Mouse (Mus musculus) CH12.LX (cell line): ENCODE data around the gene Tac2. TPM values are rescaled to one million over a fixed set of nuclear protein-coding genes. Genes with fewer than 3 reads are reported as not detected.

Experiments
- DNase-seq: peaks from one replicate; pipeline ENCODE4 v3.0.0-alpha.2; 2013; ENCODE audit errors: extremely low read depth
- H3K27ac ChIP-seq: 2 replicates; pipeline ENCODE4 v1.5.1; 2012; ENCODE audit warnings: low read depth, mild to moderate bottlenecking, control low read depth, moderate library complexity; ENCODE audit not compliant: insufficient read depth
- H3K27me3 ChIP-seq: replicated peaks from 2 replicates; pipeline ENCODE3; 2012; ENCODE audit warnings: inconsistent platforms
- H3K36me3 ChIP-seq, 2 experiments: replicated peaks in 1 of 2; 2 replicates each; pipeline versions ENCODE3 to v1.6.1; 2012; ENCODE audit warnings: inconsistent platforms in 1 of 2, low read length in 1 of 2, mild to moderate bottlenecking in 1 of 2, mixed read lengths in 1 of 2, moderate library complexity in 1 of 2; ENCODE audit not compliant: control insufficient read depth in 1 of 2, insufficient read depth in 1 of 2
- H3K4me1 ChIP-seq, 2 experiments: 2 replicates each; pipeline ENCODE4 v1.6.1; 2012; ENCODE audit warnings: inconsistent platforms in 1 of 2, moderate library complexity in 1 of 2; ENCODE audit not compliant: insufficient read depth in 2 of 2, control insufficient read depth in 1 of 2
- H3K4me2 ChIP-seq: 2 replicates; pipeline ENCODE4 v1.6.1; 2012; ENCODE audit warnings: low read depth, mild to moderate bottlenecking, control low read depth; ENCODE audit not compliant: poor library complexity, insufficient read depth, severe bottlenecking
- H3K4me3 ChIP-seq, 3 experiments: fragments of 150-350 bp in 1 of 3; sonication (generic) in 1 of 3; replicated peaks in 1 of 3; 2 replicates each; pipeline versions ENCODE3 to v1.5.1; 2011 to 2012; ENCODE audit warnings: low read depth in 2 of 3, low read length in 2 of 3, mild to moderate bottlenecking in 2 of 3, moderate library complexity in 2 of 3, control low read depth in 1 of 3, improper control_type of control experiment in 1 of 3, inconsistent platforms in 1 of 3, mixed read lengths in 1 of 3; ENCODE audit not compliant: poor library complexity in 1 of 3
- H3K79me2 ChIP-seq: replicated peaks from 2 replicates; pipeline ENCODE4 v1.6.1; 2012; ENCODE audit warnings: mild to moderate bottlenecking, moderate library complexity; ENCODE audit not compliant: control insufficient read depth, poor library complexity, insufficient read depth, severe bottlenecking; ENCODE audit errors: extremely low read depth
- H3K9ac ChIP-seq: 2 replicates; pipeline ENCODE4 v1.6.1; 2012; ENCODE audit warnings: low read depth, mild to moderate bottlenecking, control low read depth, moderate library complexity; ENCODE audit not compliant: insufficient read depth
- H3K9me3 ChIP-seq: replicated peaks from 2 replicates; pipeline ENCODE3; 2012; ENCODE audit warnings: low read length, inconsistent platforms, mixed read lengths
- CHD2 ChIP-seq: IDR thresholded peaks from 2 replicates; pipeline ENCODE4 v1.6.1; 2011; ENCODE audit warnings: low read length, improper control_type of control experiment
- E2F4 ChIP-seq: IDR thresholded peaks from 2 replicates; pipeline ENCODE4 v1.6.1; 2011; ENCODE audit warnings: low read depth, low read length, improper control_type of control experiment; ENCODE audit not compliant: insufficient replicate concordance
- ELF1 ChIP-seq: IDR thresholded peaks from 2 replicates; pipeline ENCODE4 v1.6.1; 2014; ENCODE audit warnings: low read depth, mild to moderate bottlenecking, inconsistent platforms, low read length, improper control_type of control experiment
- EP300 ChIP-seq: IDR thresholded peaks from 2 replicates; pipeline ENCODE4 v1.6.1; 2011; ENCODE audit warnings: low read length, improper control_type of control experiment
- GABPA ChIP-seq: IDR thresholded peaks from 2 replicates; pipeline ENCODE4 v1.6.1; 2012; ENCODE audit warnings: low read depth, low read length, improper control_type of control experiment, inconsistent platforms; ENCODE audit not compliant: insufficient replicate concordance
- HCFC1 ChIP-seq: IDR thresholded peaks from 2 replicates; pipeline ENCODE4 v1.6.1; 2012; ENCODE audit warnings: low read depth, mild to moderate bottlenecking, inconsistent platforms, low read length, improper control_type of control experiment
- IRF4 ChIP-seq: IDR thresholded peaks from 2 replicates; pipeline ENCODE4 v1.6.1; 2014; ENCODE audit warnings: low read depth, mild to moderate bottlenecking, inconsistent platforms, low read length, improper control_type of control experiment
- KAT2A ChIP-seq: IDR thresholded peaks from 2 replicates; pipeline ENCODE4 v1.6.1; 2012; ENCODE audit warnings: low read length, improper control_type of control experiment, inconsistent platforms; ENCODE audit not compliant: insufficient replicate concordance
- MAFK ChIP-seq: IDR thresholded peaks from 2 replicates; pipeline ENCODE4 v1.6.1; 2011; ENCODE audit warnings: low read length, improper control_type of control experiment; ENCODE audit not compliant: insufficient replicate concordance
- MAX ChIP-seq: IDR thresholded peaks from 2 replicates; pipeline ENCODE4 v1.6.1; 2011; ENCODE audit warnings: low read length, improper control_type of control experiment
- MXI1 ChIP-seq: IDR thresholded peaks from 2 replicates; pipeline ENCODE4 v1.6.1; 2011; ENCODE audit warnings: mild to moderate bottlenecking, low read depth, low read length, improper control_type of control experiment
- NELFE ChIP-seq: IDR thresholded peaks from 2 replicates; pipeline ENCODE4 v1.6.1; 2011; ENCODE audit warnings: low read depth, low read length, improper control_type of control experiment
- POLR2AphosphoS2 ChIP-seq: IDR thresholded peaks from 2 replicates; pipeline ENCODE4 v1.6.1; 2011; ENCODE audit warnings: low read depth, low read length, improper control_type of control experiment
- RAD21 ChIP-seq: IDR thresholded peaks from 2 replicates; pipeline ENCODE4 v1.6.1; 2011; ENCODE audit warnings: low read depth, mild to moderate bottlenecking, low read length, improper control_type of control experiment, moderate library complexity
- RCOR1 ChIP-seq: conservative IDR thresholded peaks from 2 replicates; pipeline ENCODE4 v1.6.1; 2012; ENCODE audit warnings: low read depth, mild to moderate bottlenecking, inconsistent platforms, low read length, improper control_type of control experiment
- SMC3 ChIP-seq: IDR thresholded peaks from 2 replicates; pipeline ENCODE4 v1.6.1; 2011; ENCODE audit warnings: low read depth, low read length, improper control_type of control experiment
- TBP ChIP-seq: conservative IDR thresholded peaks from 2 replicates; pipeline ENCODE4 v1.6.1; 2011; ENCODE audit warnings: low read depth, low read length, improper control_type of control experiment
- UBTF ChIP-seq: IDR thresholded peaks from 2 replicates; pipeline ENCODE4 v1.6.1; 2012; ENCODE audit warnings: low read depth, mild to moderate bottlenecking, inconsistent platforms, low read length, improper control_type of control experiment, moderate library complexity
- ZC3H11A ChIP-seq: IDR thresholded peaks from 2 replicates; pipeline ENCODE4 v1.6.1; 2012; ENCODE audit warnings: low read depth, mild to moderate bottlenecking, inconsistent platforms, low read length, improper control_type of control experiment
- ZMIZ1 ChIP-seq: IDR thresholded peaks from 2 replicates; pipeline ENCODE4 v1.6.1; 2012; ENCODE audit warnings: low read depth, mild to moderate bottlenecking, inconsistent platforms, low read length, improper control_type of control experiment
- dilution Hi-C: fragments of 300-500 bp; cut with MboI; formaldehyde crosslinking; loops from 2 replicates; pipeline ENCODE4 v1.14.3; 2020; ENCODE audit warnings: low sequenced_read_pairs; ENCODE audit not compliant: extremely low pct_unique_long_range_greater_than_20kb, extremely low pct_ligation_motif_present
- in situ Hi-C: fragments of 300-500 bp; cut with MboI; formaldehyde crosslinking; loops from 3 replicates; pipeline ENCODE4 v1.14.3; 2019; ENCODE audit warnings: low sequenced_read_pairs, low pct_ligation_motif_present, low pct_unique_long_range_greater_than_20kb, mixed read lengths
- polyA plus RNA-seq: library from polyadenylated mRNA; unstranded; fragments of >175 nt; gene quantifications from 2 replicates; pipeline ENCODE4 v1.2.1, GENCODE M21; 2012; ENCODE audit warnings: low read depth; ENCODE audit not compliant: insufficient read length
- total RNA-seq, 2 experiments: library from RNA; depleted of rRNA; stranded (reverse); fragments of 300-350 nt in 1 of 2; fragments of >200 nt in 1 of 2; gene quantifications; 2 replicates each; pipeline ENCODE4 v1.2.3; 2012 to 2014

Tac2 gene
- total and polyA plus RNA-seq, 3 experiments, result not detected

DNA sequence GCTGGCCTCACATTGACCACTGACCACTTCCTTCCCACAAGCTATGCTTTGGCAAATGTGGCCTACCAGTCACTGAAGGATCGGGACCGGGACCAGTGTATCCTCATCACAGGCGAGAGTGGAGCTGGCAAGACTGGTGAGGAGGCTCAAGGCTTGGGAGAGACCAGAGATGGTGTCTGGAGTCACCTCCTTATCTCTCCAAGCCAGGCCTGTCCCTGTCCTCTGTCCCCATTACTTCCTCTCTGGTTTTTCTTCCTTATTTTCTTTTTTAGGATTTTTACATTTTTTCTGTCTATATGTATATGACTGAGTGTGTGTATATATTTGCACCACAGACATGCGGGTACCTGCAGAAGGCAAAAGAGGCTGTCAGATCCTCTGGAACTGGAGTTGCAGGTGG is 18.5 kb upstream of the Tac2 start:
- TF ChIP-seq EP300 (no peak), POLR2AphosphoS2 (no peak)
- DNase-seq, result no peak
- H3K79me2 ChIP-seq, result no peaks in the 10 kb centered on the region
- no peak overlapping the region for H3K27ac ChIP-seq
- H3K9me3 ChIP-seq, result no peaks in the 10 kb centered on the region
- H3K27me3 ChIP-seq, result no peaks in the 10 kb centered on the region
- in situ Hi-C loops (no loop called here), dilution Hi-C loops (no loop called here)
- no peak overlapping the region for H3K4me2 ChIP-seq
- peaks cover 0 to 5% of the 10 kb centered on the region in 2 experiments; a peak in 1 of 4 replicates for H3K4me1 ChIP-seq
- H3K9ac ChIP-seq, result no peak overlapping the region
- H3K36me3 ChIP-seq, result no peaks in the 10 kb centered on the region
- H3K4me3 ChIP-seq, result no peak overlapping the region

DNA sequence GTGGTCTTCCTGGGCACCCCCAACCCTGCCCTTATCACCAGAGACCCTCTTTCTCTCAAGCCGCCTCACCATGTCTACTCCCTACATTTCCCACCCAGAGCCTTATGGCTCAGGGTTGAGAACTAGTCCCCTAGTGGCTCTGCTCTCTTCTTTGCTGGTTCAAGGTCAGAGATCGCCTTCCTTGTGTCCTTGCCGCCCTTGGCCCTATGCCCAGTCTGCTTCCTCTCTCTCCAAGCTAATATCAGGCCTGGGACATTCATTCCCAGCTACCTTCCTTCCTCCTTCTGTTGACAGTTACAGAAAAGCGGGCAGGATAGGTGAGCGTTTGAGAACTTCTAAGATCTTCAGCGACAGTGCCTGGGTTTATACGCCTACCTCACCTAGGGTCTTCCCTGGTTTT is 16.6 kb upstream of the Tac2 start:
- no peaks in the 10 kb centered on the region for H3K27me3 ChIP-seq
- no peak overlapping the region for H3K4me3 ChIP-seq
- in situ Hi-C loops, result no loop called here
- dilution Hi-C loops, result no loop called here
- H3K27ac ChIP-seq, result no peak overlapping the region
- DNase-seq, result no peak
- no peak overlapping the region for H3K9ac ChIP-seq
- no peaks in the 10 kb centered on the region for H3K79me2 ChIP-seq
- no peaks in the 10 kb centered on the region for H3K36me3 ChIP-seq
- H3K9me3 ChIP-seq, result no peaks in the 10 kb centered on the region
- peaks cover 0 to 5% of the 10 kb centered on the region in 2 experiments; a peak in 1 of 4 replicates for H3K4me1 ChIP-seq
- no peak overlapping the region for H3K4me2 ChIP-seq
- TF ChIP-seq UBTF (no peak), POLR2AphosphoS2 (no peak), CHD2 (no peak), E2F4 (no peak), MAX (no peak)

DNA sequence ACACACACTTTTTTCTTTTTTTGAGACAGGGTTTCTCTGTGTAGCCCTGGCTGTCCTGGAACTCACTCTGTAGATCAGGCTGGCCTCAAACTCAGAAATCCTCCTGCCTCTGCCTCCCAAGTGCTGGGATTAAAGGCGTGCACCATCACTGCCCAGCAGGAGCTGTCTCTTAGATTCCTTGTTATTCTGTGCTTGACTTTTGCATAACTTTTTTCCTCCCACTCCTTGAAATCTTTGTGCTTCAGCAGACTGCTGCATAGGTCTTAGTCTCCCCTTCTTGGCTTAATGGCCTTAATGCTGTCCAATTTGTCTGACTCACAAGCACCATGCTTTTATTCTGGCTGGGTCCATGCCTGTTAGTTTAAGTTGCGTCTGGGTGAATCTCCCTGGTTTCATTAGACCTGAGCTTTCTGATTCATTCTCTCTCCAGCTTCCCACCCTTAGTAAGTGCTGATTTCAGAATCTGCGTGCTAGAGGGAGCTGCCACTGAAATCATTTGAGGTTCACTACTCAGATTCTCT is 15.4 kb upstream of the Tac2 start:
- Histone ChIP-seq H3K9ac (no peak overlapping the region), H3K9me3 (no peaks in the 10 kb centered on the region), H3K4me2 (no peak overlapping the region), H3K27me3 (no peaks in the 10 kb centered on the region), H3K79me2 (no peaks in the 10 kb centered on the region), H3K4me3 (no peak overlapping the region), H3K36me3 (no peaks in the 10 kb centered on the region), H3K27ac (no peak overlapping the region), H3K4me1 (peaks cover 0 to 3% of the 10 kb centered on the region in 2 experiments; a peak in 1 of 4 replicates)
- TF ChIP-seq RAD21 (no peak), SMC3 (no peak), KAT2A (no peak), NELFE (no peak), HCFC1 (no peak), MXI1 (no peak), POLR2AphosphoS2 (no peak), IRF4 (no peak), RCOR1 (no peak), TBP (no peak), GABPA (no peak), ZMIZ1 (no peak), UBTF (no peak), ZC3H11A (no peak), ELF1 (no peak), MAFK (no peak)
- dilution Hi-C loops, result no loop called here
- in situ Hi-C loops, result no loop called here
- DNase-seq, result no peak
